ENCODE assay signal across 8 mouse cellular contexts in the genomic region with DNA sequence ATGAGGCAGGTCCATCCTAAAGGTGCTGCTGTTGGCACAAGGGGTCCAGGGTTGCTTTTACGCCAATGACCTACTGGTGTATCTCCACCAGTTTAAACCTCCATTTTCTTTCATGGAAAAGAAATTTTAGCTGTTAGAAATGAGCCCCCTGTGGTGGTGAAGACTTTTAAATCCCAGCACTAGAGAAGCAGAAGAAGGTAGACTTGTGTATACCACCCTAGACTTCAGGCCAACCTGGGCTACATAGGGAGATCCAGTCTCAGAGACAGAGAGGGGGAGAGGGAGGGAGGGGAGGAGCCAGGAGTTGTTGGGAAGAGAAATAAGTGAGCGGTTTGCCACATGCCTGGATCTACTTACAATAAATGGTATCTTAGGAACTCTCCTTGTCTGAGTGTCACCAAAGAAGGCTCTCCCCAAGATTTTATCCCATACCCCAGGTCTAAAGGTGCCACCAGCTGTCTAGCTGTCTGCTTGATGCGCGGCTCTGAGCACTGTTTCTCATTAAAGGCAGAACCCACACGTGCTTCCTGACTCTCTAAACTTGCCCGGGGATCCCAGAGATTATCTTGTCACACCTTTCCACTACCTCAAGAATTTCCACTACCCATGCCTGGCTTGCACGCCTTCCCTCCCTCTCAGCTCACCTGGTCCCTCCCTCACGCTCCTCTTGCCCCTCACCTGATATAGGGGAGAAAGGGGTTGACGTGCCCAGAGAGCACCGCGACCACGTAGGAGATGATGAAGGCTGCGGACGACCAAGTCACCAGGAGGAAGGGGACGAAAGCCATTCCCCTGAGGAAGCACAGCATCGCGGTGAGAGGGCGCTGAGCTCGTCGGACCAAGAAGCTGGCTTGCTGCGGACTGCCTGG. TPM values are rescaled to one million over a fixed set of nuclear protein-coding genes. Genes with fewer than 3 reads are reported as not detected.
DNase-seq lines count a peak whose midpoint lies in the region; ATAC-seq and TF ChIP-seq lines count a peak whose summit lies in the region.

No protein-coding gene starts in this region.

- H3K4me2 ChIP-seq in kidney, embryonic 15.5 days = peak overlapping the region; percentile 88
- H3K4me2 ChIP-seq in hindbrain, embryonic 14.5 days (replicated peaks) = peak overlapping the region; percentile 79
- H3K4me2 ChIP-seq in midbrain, embryonic 14.5 days (ENCODE audit: low read length) = peak overlapping the region; percentile 72

- H3K9me3 ChIP-seq in kidney, embryonic 15.5 days (replicated peaks) = no peaks in the 10 kb centered on the region
- H3K9me3 ChIP-seq in hindbrain, embryonic 14.5 days (ENCODE audit: control insufficient read depth, low read length) = 0 out of 2 replicates have a peak, but pooled peaks cover 4% of the 10 kb centered on the region
- H3K9me3 ChIP-seq in midbrain, embryonic 14.5 days (ENCODE audit: control insufficient read depth, low read length) = no peaks in the 10 kb centered on the region

- TF ChIP-seq POLR2A in bone marrow, adult 2 months (IDR thresholded peaks at IDR 0.05; ENCODE audit: borderline replicate concordance, control insufficient read depth, low read depth, low read length) = no peak

- peak overlapping the region; percentile 61 for H3K4me3 ChIP-seq in kidney, embryonic 15.5 days (replicated peaks)
- H3K4me3 ChIP-seq in bone marrow, adult 2 months (replicated peaks; ENCODE audit: control insufficient read depth, low read depth, low read length) = peak overlapping the region; percentile 76
- H3K4me3 ChIP-seq in hindbrain, embryonic 14.5 days (replicated peaks; ENCODE audit: low read length) = peak overlapping the region; percentile 50
- H3K4me3 ChIP-seq in midbrain, embryonic 14.5 days (replicated peaks; ENCODE audit: low read depth, low read length) = peak overlapping the region; percentile 47

- 9% methylated on average over 21 of the region's 21 CpGs for WGBS in kidney, embryonic 15.5 days
- WGBS in bone marrow, adult 2 months = 12% methylated on average over 21 of the region's 21 CpGs
- 7% methylated on average over 21 of the region's 21 CpGs for WGBS in hindbrain, embryonic 14.5 days
- WGBS in midbrain, embryonic 14.5 days = 10% methylated on average over 21 of the region's 21 CpGs

- no peaks in the 10 kb centered on the region for H3K36me3 ChIP-seq in kidney, embryonic 15.5 days
- H3K36me3 ChIP-seq in hindbrain, embryonic 14.5 days (replicated peaks; ENCODE audit: control insufficient read depth, insufficient read depth) = no peaks in the 10 kb centered on the region
- no peaks in the 10 kb centered on the region for H3K36me3 ChIP-seq in midbrain, embryonic 14.5 days (ENCODE audit: control insufficient read depth, insufficient read depth, low read length)

- peaks cover 11% of the 10 kb centered on the region for H3K4me1 ChIP-seq in kidney, embryonic 15.5 days
- peaks cover 6% of the 10 kb centered on the region for H3K4me1 ChIP-seq in bone marrow, adult 2 months (ENCODE audit: control insufficient read depth, insufficient read depth, low read length)
- peaks cover 9% of the 10 kb centered on the region; the same call in 1 of the 2 replicates for H3K4me1 ChIP-seq in hindbrain, embryonic 14.5 days (replicated peaks; ENCODE audit: control insufficient read depth, insufficient read depth, low read length)
- 0 out of 2 replicates have a peak, but pooled peaks cover 5% of the 10 kb centered on the region for H3K4me1 ChIP-seq in midbrain, embryonic 14.5 days (ENCODE audit: control insufficient read depth, insufficient read depth, low read length)

- ATAC-seq in kidney, embryonic 15.5 days (replicated peaks; ENCODE audit: low FRiP score) = no peak; the same call in 1 of the 2 replicates
- ATAC-seq in hindbrain, embryonic 14.5 days (ENCODE audit: low FRiP score) = peak; percentile 36; the same call in 1 of the 2 replicates
- ATAC-seq in midbrain, embryonic 14.5 days (ENCODE audit: low FRiP score, low TSS enrichment) = peak; percentile 7; the same call in 1 of the 2 replicates

- H3K9ac ChIP-seq in kidney, embryonic 15.5 days = peak overlapping the region; percentile 51
- peak overlapping the region; percentile 57 for H3K9ac ChIP-seq in hindbrain, embryonic 14.5 days
- H3K9ac ChIP-seq in midbrain, embryonic 14.5 days (replicated peaks; ENCODE audit: low read length) = peak overlapping the region; percentile 49

- no peak for DNase-seq in kidney, postnatal 14 days
- no peak for DNase-seq in hindbrain, embryonic 14.5 days (ENCODE audit: low spot score)
- no peak for DNase-seq in midbrain, embryonic 14.5 days
- DNase-seq in urinary bladder, postnatal 4 days (ENCODE audit: low spot score in 2 of 2) = no peak
- DNase-seq in kidney, adult 11 months = no peak
- DNase-seq in ovary, postnatal 10 days (ENCODE audit: low spot score) = no peak

- no peak overlapping the region for H3K27ac ChIP-seq in kidney, embryonic 15.5 days
- H3K27ac ChIP-seq in bone marrow, adult 2 months (ENCODE audit: control insufficient read depth, insufficient read depth, low read depth, low read length, poor library complexity) = peak overlapping the region; percentile 69
- no peak overlapping the region for H3K27ac ChIP-seq in hindbrain, embryonic 14.5 days
- no peak overlapping the region for H3K27ac ChIP-seq in midbrain, embryonic 14.5 days (replicated peaks; ENCODE audit: low read depth, low read length)

- H3K27me3 ChIP-seq in kidney, embryonic 15.5 days = no peaks in the 10 kb centered on the region
- peaks cover 17% of the 10 kb centered on the region for H3K27me3 ChIP-seq in hindbrain, embryonic 14.5 days (ENCODE audit: control insufficient read depth, insufficient read depth, low read length)
- H3K27me3 ChIP-seq in midbrain, embryonic 14.5 days (ENCODE audit: control insufficient read depth, insufficient read depth, low read length) = peaks cover 15% of the 10 kb centered on the region; the same call in 1 of the 2 replicates

- no peak for TF ChIP-seq CTCF in bone marrow, adult 2 months (IDR thresholded peaks at IDR 0.05; ENCODE audit: control insufficient read depth, insufficient read depth, low read length)

RNA-seq across cellular contexts. Expression of a gene that starts 22.5 kb away (rescaled TPM):
- polyA plus RNA-seq in kidney, embryonic 15.5 days (2015; fragmentation: Nextera tagmentation; extraction: Ambion mirVana) = 1.9 and 2.1 TPM in 2 replicates
- polyA plus RNA-seq in bone marrow, adult 2 months (2011; ENCODE audit: insufficient read depth, insufficient read length, low replicate concordance, missing spikeins) = 4.0 and 8.4 TPM in 2 replicates
- 0.44 and 0.82 TPM in 2 replicates for polyA plus RNA-seq in hindbrain, embryonic 14.5 days (2014; fragmentation: Nextera tagmentation; extraction: Ambion mirVana)
- polyA plus RNA-seq in midbrain, embryonic 14.5 days (2014; fragmentation: Nextera tagmentation; extraction: Ambion mirVana) = 0.18 and 0.50 TPM in 2 replicates

RNA-seq across cellular contexts. Expression of a gene that starts 22.6 kb away (rescaled TPM):
- polyA plus RNA-seq in kidney, embryonic 15.5 days (2015; fragmentation: Nextera tagmentation; extraction: Ambion mirVana) = 12.4 and 14.3 TPM in 2 replicates
- 6.1 and 12.9 TPM in 2 replicates for polyA plus RNA-seq in bone marrow, adult 2 months (2011; ENCODE audit: insufficient read depth, insufficient read length, low replicate concordance, missing spikeins)
- polyA plus RNA-seq in hindbrain, embryonic 14.5 days (2014; fragmentation: Nextera tagmentation; extraction: Ambion mirVana) = 23.8 TPM in 2 replicates
- polyA plus RNA-seq in midbrain, embryonic 14.5 days (2014; fragmentation: Nextera tagmentation; extraction: Ambion mirVana) = 18.1 and 20.0 TPM in 2 replicates
